Mouse (Mus musculus): Measurements from ENCODE around the gene Mboat7. TPM values are rescaled to one million over a fixed set of nuclear protein-coding genes. Genes with fewer than 3 reads are reported as not detected.

Mboat7 gene
- total RNA-seq, 2 experiments from 2014 or later: 6.4 to 29.3 TPM

GRCm38 (mm10) chr7:3645488-3646025, 47.8 kb downstream of the Mboat7 start:
- peak; percentile 20; the same call in 1 of the 2 replicates for ATAC-seq (replicated peaks; ENCODE audit: low FRiP score, poor library complexity, severe bottlenecking)

DNA sequence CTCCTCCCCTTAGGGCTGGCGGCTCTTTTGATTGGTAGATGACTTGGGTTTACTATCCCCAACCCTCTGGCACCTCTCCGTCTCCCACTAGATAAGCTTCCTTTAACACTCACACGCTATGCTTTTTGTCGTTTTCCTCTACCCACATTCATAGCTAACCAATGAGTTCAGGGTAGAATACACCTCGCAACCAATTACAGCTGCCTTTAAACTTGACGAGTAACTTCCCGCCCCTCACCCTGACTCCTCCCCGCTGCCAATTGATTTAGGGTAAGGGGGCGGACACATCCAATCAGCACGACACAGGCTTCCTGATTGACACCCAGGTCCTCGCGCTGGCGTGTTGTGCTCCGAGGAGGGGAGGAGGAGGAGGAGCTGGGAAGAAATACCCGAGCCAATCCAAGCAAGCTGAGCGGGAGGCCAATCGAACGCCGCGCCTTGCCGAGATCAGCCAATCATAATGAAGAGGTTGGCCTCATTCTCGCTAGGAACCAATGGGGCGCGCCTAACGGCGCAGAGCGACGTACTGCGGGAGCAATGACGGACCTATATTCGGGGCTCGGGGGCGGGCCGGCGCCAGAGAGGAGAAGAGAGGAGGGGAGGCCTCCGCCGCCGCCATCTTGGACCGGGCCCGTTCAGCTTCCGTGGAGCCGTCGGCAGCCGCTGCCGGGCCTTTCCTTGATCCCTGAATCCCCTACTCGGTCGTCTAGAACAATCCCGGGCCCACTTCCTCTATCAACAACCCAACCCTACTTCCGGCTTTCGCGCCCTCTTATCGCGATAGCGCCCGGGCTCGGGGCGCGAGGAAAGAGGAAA, 48.4 kb downstream of the Mboat7 start, which contains the start of gene Cnot3:
TSS of gene Cnot3 (plus strand) at position 597 of the 816 bp plus-strand sequence.
- peak; percentile 92 for ATAC-seq (replicated peaks; ENCODE audit: low FRiP score, poor library complexity, severe bottlenecking)

GRCm38 (mm10) chr7:3644348-3644671, 49.0 kb downstream of the Mboat7 start:
- no peak for ATAC-seq (replicated peaks; ENCODE audit: low FRiP score, poor library complexity, severe bottlenecking)

- no peak for ATAC-seq (replicated peaks; ENCODE audit: low FRiP score, poor library complexity, severe bottlenecking)
Measured at GRCm38 (mm10) chr7:3643843-3644242, 49.5 kb downstream of the Mboat7 start.

DNA sequence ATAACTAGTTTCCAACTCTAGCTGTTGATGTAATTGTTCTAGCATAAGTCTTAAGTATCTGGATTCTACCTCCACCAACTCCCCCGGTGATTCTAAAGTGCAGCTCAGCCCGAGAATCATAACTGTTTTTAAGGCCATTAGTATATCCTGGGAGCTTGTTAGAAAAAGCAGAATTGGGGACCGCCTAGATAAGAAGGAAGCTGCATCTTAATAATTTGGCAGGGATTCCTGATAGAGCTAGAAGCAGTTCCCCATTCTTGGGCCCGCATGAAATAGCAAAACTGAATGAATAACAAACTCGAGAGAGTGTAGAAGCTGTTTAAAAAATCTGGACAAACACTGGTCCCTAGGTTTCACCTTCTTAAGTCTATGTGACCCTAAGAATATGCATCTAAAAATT, 49.9 kb downstream of the Mboat7 start:
- ATAC-seq (replicated peaks; ENCODE audit: low FRiP score, poor library complexity, severe bottlenecking): no peak

DNA sequence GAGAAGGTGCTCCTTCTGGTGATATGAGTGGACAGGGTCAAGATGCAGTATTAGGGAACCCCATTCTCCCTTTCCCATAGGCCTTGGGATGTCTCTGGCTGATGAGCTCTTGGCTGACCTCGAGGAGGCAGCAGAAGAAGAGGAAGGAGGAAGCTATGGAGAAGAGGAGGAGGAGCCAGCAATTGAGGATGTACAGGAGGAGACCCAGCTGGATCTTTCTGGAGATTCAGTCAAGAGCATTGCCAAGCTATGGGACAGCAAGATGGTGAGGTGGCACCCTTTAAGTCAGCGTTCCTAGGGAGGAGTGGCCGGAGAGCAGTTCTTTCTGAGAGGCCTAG, 62.9 kb downstream of the Mboat7 start:
- no peak for ATAC-seq (replicated peaks; ENCODE audit: low FRiP score, poor library complexity, severe bottlenecking)

GRCm38 (mm10) chr7:3629543-3630477, 63.5 kb downstream of the Mboat7 start, which contains the start of the genes Tfpt and Prpf31:
TSS of gene Tfpt (minus strand) at chr7:3629929.
TSS of gene Prpf31 (plus strand) at chr7:3629985.
- ATAC-seq (replicated peaks; ENCODE audit: low FRiP score, poor library complexity, severe bottlenecking): peak; percentile 90

DNA sequence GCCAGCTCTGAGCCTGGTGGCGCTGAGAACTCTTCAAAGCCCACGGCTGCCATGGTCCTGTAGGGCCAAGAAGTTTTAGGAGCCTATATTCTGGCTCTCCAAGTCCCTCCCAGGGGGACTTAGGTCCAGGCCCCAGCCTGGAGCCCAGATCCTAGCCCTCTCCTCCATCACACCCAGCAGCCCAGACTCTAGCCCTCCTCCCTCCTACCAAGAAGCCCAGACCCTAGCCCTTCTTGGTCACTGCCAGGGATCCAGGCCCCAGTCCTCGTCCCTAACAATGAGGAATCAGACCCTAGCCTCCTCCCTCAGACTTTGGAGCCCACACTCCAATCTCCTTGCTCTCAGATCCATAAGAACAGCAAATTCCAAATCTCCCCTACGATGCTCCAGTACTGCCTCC, 64.3 kb downstream of the Mboat7 start:
- ATAC-seq (replicated peaks; ENCODE audit: low FRiP score, poor library complexity, severe bottlenecking): peak; percentile 20

Other genes starting within 250 kb of the Mboat7 start
- 1.7 TPM in 1 of 2 replicates, not detected in the other for gene Tarm1, start 190.9 kb downstream of the Mboat7 start, total RNA-seq (2015; ENCODE audit: low replicate concordance)
- 0.90 and 1.4 TPM in 2 replicates for gene Tarm1, start 190.9 kb downstream of the Mboat7 start, total RNA-seq (2017; ENCODE audit: low replicate concordance)
- not detected in 2 replicates for gene Oscar, start 77.4 kb downstream of the Mboat7 start, total RNA-seq (2015; ENCODE audit: low replicate concordance)
- gene Oscar, start 77.4 kb downstream of the Mboat7 start, total RNA-seq (2017; ENCODE audit: low replicate concordance): not detected in 2 replicates
- 127 and 193 TPM in 2 replicates for gene Ndufa3, start 76.2 kb downstream of the Mboat7 start, total RNA-seq (2015; ENCODE audit: low replicate concordance)
- 80.0 and 93.3 TPM in 2 replicates for gene Ndufa3, start 76.2 kb downstream of the Mboat7 start, total RNA-seq (2017; ENCODE audit: low replicate concordance)
- 9.4 and 17.2 TPM in 2 replicates for gene Tfpt, start 63.6 kb downstream of the Mboat7 start, total RNA-seq (2015; ENCODE audit: low replicate concordance)
- 10.0 and 10.8 TPM in 2 replicates for gene Tfpt, start 63.6 kb downstream of the Mboat7 start, total RNA-seq (2017; ENCODE audit: low replicate concordance)
- 14.3 and 23.4 TPM in 2 replicates for gene Prpf31, start 63.5 kb downstream of the Mboat7 start, total RNA-seq (2015; ENCODE audit: low replicate concordance)
- 13.5 and 19.8 TPM in 2 replicates for gene Prpf31, start 63.5 kb downstream of the Mboat7 start, total RNA-seq (2017; ENCODE audit: low replicate concordance)
- gene Cnot3, start 48.3 kb downstream of the Mboat7 start, total RNA-seq (2015; ENCODE audit: low replicate concordance): 109 and 150 TPM in 2 replicates
- 47.9 and 91.2 TPM in 2 replicates for gene Cnot3, start 48.3 kb downstream of the Mboat7 start, total RNA-seq (2017; ENCODE audit: low replicate concordance)
- gene Leng1, start 27.7 kb downstream of the Mboat7 start, total RNA-seq (2015; ENCODE audit: low replicate concordance): 2.5 and 8.8 TPM in 2 replicates
- gene Leng1, start 27.7 kb downstream of the Mboat7 start, total RNA-seq (2017; ENCODE audit: low replicate concordance): 2.7 and 3.0 TPM in 2 replicates
- gene Tmc4, start 16.0 kb downstream of the Mboat7 start, total RNA-seq (2015; ENCODE audit: low replicate concordance): 6.7 TPM in 1 of 2 replicates, not detected in the other
- 0.77 TPM in 1 of 2 replicates, not detected in the other for gene Tmc4, start 16.0 kb downstream of the Mboat7 start, total RNA-seq (2017; ENCODE audit: low replicate concordance)
- gene Tsen34, start 660 bp downstream of the Mboat7 start, total RNA-seq (2015; ENCODE audit: low replicate concordance): 1.7 TPM in 1 of 2 replicates, not detected in the other
- 3.0 and 3.1 TPM in 2 replicates for gene Tsen34, start 660 bp downstream of the Mboat7 start, total RNA-seq (2017; ENCODE audit: low replicate concordance)
- gene Rps9, start 10.5 kb upstream of the Mboat7 start, total RNA-seq (2015; ENCODE audit: low replicate concordance): 482 and 547 TPM in 2 replicates
- 300 and 652 TPM in 2 replicates for gene Rps9, start 10.5 kb upstream of the Mboat7 start, total RNA-seq (2017; ENCODE audit: low replicate concordance)
- gene Pirb, start 26.9 kb upstream of the Mboat7 start, total RNA-seq (2015; ENCODE audit: low replicate concordance): 27.7 and 27.8 TPM in 2 replicates
- 4.8 and 6.4 TPM in 2 replicates for gene Pirb, start 26.9 kb upstream of the Mboat7 start, total RNA-seq (2017; ENCODE audit: low replicate concordance)
- gene Gm15448, start 132.2 kb upstream of the Mboat7 start, total RNA-seq (2015; ENCODE audit: low replicate concordance): not detected in 2 replicates
- 1.5 and 2.6 TPM in 2 replicates for gene Gm15448, start 132.2 kb upstream of the Mboat7 start, total RNA-seq (2017; ENCODE audit: low replicate concordance)
- 3.2 and 13.4 TPM in 2 replicates for gene Pira2, start 151.5 kb upstream of the Mboat7 start, total RNA-seq (2015; ENCODE audit: low replicate concordance)
- gene Pira2, start 151.5 kb upstream of the Mboat7 start, total RNA-seq (2017; ENCODE audit: low replicate concordance): 1.8 and 6.2 TPM in 2 replicates
- 0.84 and 7.9 TPM in 2 replicates for gene Gm14548, start 204.6 kb upstream of the Mboat7 start, total RNA-seq (2015; ENCODE audit: low replicate concordance)
- gene Gm14548, start 204.6 kb upstream of the Mboat7 start, total RNA-seq (2017; ENCODE audit: low replicate concordance): 3.5 TPM in 1 of 2 replicates, not detected in the other
- gene Lilra6, start 222.0 kb upstream of the Mboat7 start, total RNA-seq (2015; ENCODE audit: low replicate concordance): 3.6 and 10.5 TPM in 2 replicates
- gene Lilra6, start 222.0 kb upstream of the Mboat7 start, total RNA-seq (2017; ENCODE audit: low replicate concordance): 2.2 and 5.9 TPM in 2 replicates

Data from erythroid progenitor cell, adult 5-6 weeks (primary cell).